In the genomic region with DNA sequence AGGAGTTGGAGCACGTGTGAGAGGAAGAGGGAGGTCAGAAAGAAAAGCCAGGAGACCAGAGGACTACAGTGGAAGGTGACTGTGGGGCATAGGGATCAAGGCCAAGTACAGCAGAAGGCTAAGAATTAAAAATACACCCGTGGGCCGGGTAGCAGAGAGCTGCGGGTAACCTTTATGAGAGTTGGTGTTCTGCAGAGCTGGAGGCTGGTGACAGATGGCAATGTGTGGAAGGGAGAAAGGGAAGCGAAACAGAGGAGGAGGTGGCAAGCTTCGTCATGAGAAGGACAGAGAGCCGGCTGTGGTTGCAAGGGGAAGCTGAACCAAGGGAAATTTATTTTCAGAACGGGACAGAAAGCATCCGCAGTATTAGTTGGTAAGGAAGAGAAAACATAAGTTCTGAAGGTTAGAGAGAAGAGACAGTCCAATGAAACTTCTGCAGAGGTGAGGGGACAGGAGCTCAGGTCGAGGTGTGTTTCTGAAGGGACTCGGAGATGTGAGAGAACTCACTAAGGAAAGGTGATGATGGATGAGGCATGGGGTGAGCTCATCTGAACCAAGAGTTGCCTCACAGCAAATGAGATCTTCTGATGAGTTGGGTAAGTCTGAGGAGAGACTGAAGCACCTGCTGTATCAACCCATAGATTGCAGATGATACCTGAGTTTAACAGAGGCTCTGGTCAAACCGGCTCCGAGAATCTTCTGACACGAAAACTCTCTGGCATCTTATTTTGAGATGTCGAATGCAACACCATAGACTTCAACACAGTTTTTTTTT, we compare ENCODE assay signal across 10 mouse cellular contexts.
DNase-seq lines count a peak whose midpoint lies in the region; ATAC-seq and TF ChIP-seq lines count a peak whose summit lies in the region.
"Had no signal": no experiment of that assay in that cellular context is flagged by ENCODE, and none has a peak within 500 bp of the region (broad histone marks: within the 10 kb centered on the region; RNA-seq: fewer than 3 reads in every experiment).

No protein-coding gene starts in this region.

- DNase-seq in liver, postnatal 0 days: peak; percentile 21
- DNase-seq in liver: no peak
- DNase-seq in cerebellum, postnatal 25 days: peak; percentile 55 to 69
- DNase-seq in layer of hippocampus, postnatal 25 days (ENCODE audit: extremely low spot score in 1 of 2, low spot score in 1 of 2): peak; percentile 28 to 41
- peak; percentile 77 to 90 for DNase-seq in right cerebral cortex, postnatal 10 days (ENCODE audit: low spot score in 2 of 2)
- no peak for DNase-seq in hindbrain, embryonic 11.5 days (ENCODE audit: low spot score)
- DNase-seq in heart, postnatal 36 days: no peak

- H3K9ac ChIP-seq in liver, postnatal 0 days (replicated peaks): no peak overlapping the region
- no peak overlapping the region for H3K9ac ChIP-seq in hindbrain, embryonic 11.5 days (ENCODE audit: low read depth, low read length)
- no peak overlapping the region for H3K9ac ChIP-seq in intestine, embryonic 15.5 days
- H3K9ac ChIP-seq: neural tube, embryonic 12.5 days had no signal

- ATAC-seq in liver, postnatal 0 days: no peak
- no peak for ATAC-seq in hindbrain, embryonic 11.5 days (ENCODE audit: low FRiP score)
- no peak for ATAC-seq in intestine, embryonic 15.5 days
- ATAC-seq: intestine, postnatal 0 days had no signal

- 47% methylated on average over 15 of the region's 15 CpGs for WGBS in liver, postnatal 0 days (ENCODE audit: insufficient replicate concordance)
- 92% methylated on average over 15 of the region's 15 CpGs for WGBS in hindbrain, embryonic 11.5 days
- WGBS in intestine, embryonic 15.5 days: 88% methylated on average over 15 of the region's 15 CpGs

- H3K27me3 ChIP-seq in liver, postnatal 0 days (ENCODE audit: insufficient read depth, low read length): no peaks in the 10 kb centered on the region
- H3K27me3 ChIP-seq in hindbrain, embryonic 11.5 days (ENCODE audit: control insufficient read depth, insufficient read depth, low read length): no peaks in the 10 kb centered on the region
- no peaks in the 10 kb centered on the region for H3K27me3 ChIP-seq in intestine, embryonic 15.5 days (replicated peaks)
- H3K27me3 ChIP-seq: neural tube, embryonic 12.5 days had no signal

- H3K36me3 ChIP-seq in liver, postnatal 0 days (replicated peaks; ENCODE audit: insufficient read depth, low read length): no peaks in the 10 kb centered on the region
- H3K36me3 ChIP-seq in hindbrain, embryonic 11.5 days (ENCODE audit: control insufficient read depth, insufficient read depth, low read length): no peaks in the 10 kb centered on the region
- no peaks in the 10 kb centered on the region for H3K36me3 ChIP-seq in intestine, embryonic 15.5 days
- H3K36me3 ChIP-seq: neural tube, embryonic 12.5 days had no signal

- H3K4me3 ChIP-seq in liver, postnatal 0 days (ENCODE audit: low read depth, low read length): no peak overlapping the region
- no peak overlapping the region for H3K4me3 ChIP-seq in hindbrain, embryonic 11.5 days (ENCODE audit: low read depth, low read length)
- H3K4me3 ChIP-seq in intestine, embryonic 15.5 days (replicated peaks): no peak overlapping the region
- H3K4me3 ChIP-seq: neural tube, embryonic 12.5 days had no signal

- TF ChIP-seq CTCF in liver, postnatal 0 days (IDR thresholded peaks at IDR 0.05; ENCODE audit: low read depth): no peak

- H3K27ac ChIP-seq in liver, postnatal 0 days (ENCODE audit: low read depth): no peak overlapping the region
- no peak overlapping the region for H3K27ac ChIP-seq in hindbrain, embryonic 11.5 days (ENCODE audit: low read depth, low read length)
- no peak overlapping the region for H3K27ac ChIP-seq in intestine, embryonic 15.5 days
- H3K27ac ChIP-seq: neural tube, embryonic 12.5 days had no signal

- TF ChIP-seq EP300 in liver, postnatal 0 days (IDR thresholded peaks at IDR 0.05; ENCODE audit: low read depth): no peak

- H3K9me3 ChIP-seq in liver, postnatal 0 days (ENCODE audit: low read length): no peaks in the 10 kb centered on the region
- no peaks in the 10 kb centered on the region for H3K9me3 ChIP-seq in hindbrain, embryonic 11.5 days (ENCODE audit: control insufficient read depth, low read length)
- H3K9me3 ChIP-seq in intestine, embryonic 15.5 days: no peaks in the 10 kb centered on the region
- H3K9me3 ChIP-seq: neural tube, embryonic 12.5 days had no signal

- intact Hi-C loops in heart, postnatal 36 days (cut with DNase I): no loop called here

- H3K4me2 ChIP-seq in liver, postnatal 0 days (ENCODE audit: low read depth, low read length): no peak overlapping the region
- H3K4me2 ChIP-seq in hindbrain, embryonic 11.5 days (replicated peaks; ENCODE audit: low read depth, low read length): no peak overlapping the region
- H3K4me2 ChIP-seq in intestine, embryonic 15.5 days (replicated peaks): no peak overlapping the region
- H3K4me2 ChIP-seq: neural tube, embryonic 12.5 days had no signal

- H3K4me1 ChIP-seq in liver, postnatal 0 days (ENCODE audit: insufficient read depth): 0 out of 2 replicates have a peak, but pooled peaks cover 4% of the 10 kb centered on the region
- H3K4me1 ChIP-seq in hindbrain, embryonic 11.5 days (replicated peaks; ENCODE audit: control insufficient read depth, insufficient read depth, low read length): no peaks in the 10 kb centered on the region
- no peaks in the 10 kb centered on the region for H3K4me1 ChIP-seq in intestine, embryonic 15.5 days (replicated peaks)

Comparison
In these comparisons a context has a peak if more than half of its experiments do, and no peak if none do; other contexts are left out.
1. DNase-seq: peak in liver, postnatal 0 days (single experiment), cerebellum, postnatal 25 days (2 of 2), layer of hippocampus, postnatal 25 days (2 of 2) and right cerebral cortex, postnatal 10 days (2 of 2); none in liver (single experiment), hindbrain, embryonic 11.5 days (single experiment) and heart, postnatal 36 days (0 of 2).